11 mouse cellular contexts compared by ENCODE assay signal in the genomic region with DNA sequence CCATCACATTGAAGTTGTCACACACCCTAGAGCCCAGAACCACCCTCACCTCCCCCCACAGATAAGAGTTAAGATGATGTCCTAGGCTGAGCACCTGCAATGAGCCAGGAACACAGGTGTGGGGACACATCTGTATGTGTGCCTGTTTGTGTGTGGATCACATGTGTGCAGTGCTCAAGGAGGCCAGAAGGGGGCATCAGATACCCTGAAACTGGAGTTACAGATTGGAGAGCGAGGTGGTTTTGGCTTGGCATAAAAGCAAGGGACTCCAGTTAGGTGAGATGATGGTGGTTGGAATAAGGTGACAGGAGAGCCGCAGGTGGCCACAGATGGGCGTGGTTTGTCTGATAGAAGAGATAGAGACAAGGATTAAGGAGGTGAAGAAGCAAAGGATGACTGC. TPM values are rescaled to one million over a fixed set of nuclear protein-coding genes. Genes with fewer than 3 reads are reported as not detected.
DNase-seq lines count a peak whose midpoint lies in the region; ATAC-seq and TF ChIP-seq lines count a peak whose summit lies in the region.
"Had no signal": no experiment of that assay in that cellular context is flagged by ENCODE, and none has a peak within 500 bp of the region (broad histone marks: within the 10 kb centered on the region; RNA-seq: fewer than 3 reads in every experiment).

No protein-coding gene starts in this region.

- H3K4me2 ChIP-seq in kidney, embryonic 15.5 days = no peak overlapping the region

- H3K4me1 ChIP-seq in kidney, embryonic 15.5 days = peaks cover 32% of the 10 kb centered on the region
- H3K4me1 ChIP-seq in bone marrow macrophage, adult 2 months (ENCODE audit: control insufficient read depth, insufficient read depth, low read length) = no peaks in the 10 kb centered on the region

- TF ChIP-seq CTCF in bone marrow macrophage, adult 2 months (IDR thresholded peaks at IDR 0.05; ENCODE audit: low read depth, low read length) = peak; percentile 56; the same call in 1 of the 2 replicates

- no peak overlapping the region for H3K27ac ChIP-seq in kidney, embryonic 15.5 days
- no peak overlapping the region for H3K27ac ChIP-seq in bone marrow macrophage, adult 2 months (ENCODE audit: insufficient read depth, low read depth, low read length)

- no peak overlapping the region for H3K9ac ChIP-seq in kidney, embryonic 15.5 days

- TF ChIP-seq POLR2A in bone marrow macrophage, adult 2 months (IDR thresholded peaks at IDR 0.05; ENCODE audit: borderline replicate concordance, low read depth, low read length) = no peak

- no peaks in the 10 kb centered on the region for H3K36me3 ChIP-seq in kidney, embryonic 15.5 days

- WGBS in kidney, embryonic 15.5 days = 92% methylated on average over 3 of the region's 3 CpGs

- no peak for ATAC-seq in kidney, embryonic 15.5 days (replicated peaks; ENCODE audit: low FRiP score)

- no peak overlapping the region for H3K4me3 ChIP-seq in kidney, embryonic 15.5 days (replicated peaks)
- no peak overlapping the region for H3K4me3 ChIP-seq in bone marrow macrophage, adult 2 months (ENCODE audit: insufficient read depth, low read length)

- DNase-seq in adrenal gland, postnatal 14 days = peak; percentile 45
- DNase-seq in adrenal gland, postnatal 25 days = no peak
- DNase-seq in kidney, postnatal 4 days = peak; percentile 38 to 54
- peak; percentile 7 for DNase-seq in 3T3-L1 (ENCODE audit: low read depth, low spot score)
- DNase-seq in spleen, postnatal 14 days (ENCODE audit: low spot score in 2 of 2) = no peak
- no peak for DNase-seq in adrenal gland, adult 8-10 months
- DNase-seq: layer of hippocampus, adult 9-11 months; right cerebral cortex, postnatal 4 days had no signal

- no peaks in the 10 kb centered on the region for H3K9me3 ChIP-seq in kidney, embryonic 15.5 days (replicated peaks)

- H3K27me3 ChIP-seq in kidney, embryonic 15.5 days = peaks cover 37% of the 10 kb centered on the region

RNA-seq across cellular contexts. Expression of a gene that starts 4.2 kb away (rescaled TPM):
- total RNA-seq in adrenal gland, postnatal 14 days (2021) = 4.8 and 6.2 TPM in 2 replicates
- 5.9 and 6.3 TPM in 2 replicates for total RNA-seq in adrenal gland, postnatal 25 days (2021)
- 11.8 and 13.5 TPM in 2 replicates for polyA plus RNA-seq in kidney, embryonic 15.5 days (2015; fragmentation: Nextera tagmentation; extraction: Ambion mirVana)
- polyA plus RNA-seq in bone marrow macrophage, adult 2 months (2012; ENCODE audit: insufficient read depth, insufficient read length, missing spikeins) = 0.17 TPM in 1 of 2 replicates, not detected in the other
- 10 to 100 TPM in 2 of 4 experiments, 1 to 10 TPM in 2; 5.3 to 14.9 (median 8.2) TPM for total RNA-seq in adrenal gland, adult 8-10 months (2022)
- total RNA-seq: hematopoietic stem cell, adult 5-6 weeks had no signal

Comparison
In these comparisons a context has a peak if more than half of its experiments do, and no peak if none do; other contexts are left out.
1. DNase-seq: peak in adrenal gland, postnatal 14 days (single experiment), kidney, postnatal 4 days (2 of 2) and 3T3-L1 (single experiment); none in adrenal gland, postnatal 25 days (single experiment), spleen, postnatal 14 days (0 of 2) and adrenal gland, adult 8-10 months (single experiment).